Mouse (Mus musculus): Measurements from ENCODE around the gene Atp6v0e. TPM values are rescaled to one million over a fixed set of nuclear protein-coding genes. Genes with fewer than 3 reads are reported as not detected.

Atp6v0e gene
- 140 TPM in 2 replicates for polyA plus RNA-seq (2015; fragmentation: Nextera tagmentation; extraction: Ambion mirVana)

- no peaks in the 10 kb centered on the region for H3K36me3 ChIP-seq
- peak within 1 kb of the TSS; percentile 96 for H3K4me2 ChIP-seq (replicated peaks)
- H3K9ac ChIP-seq (replicated peaks), result peak within 1 kb of the TSS; percentile 75
- WGBS, result 1% methylated on average over 28 of the region's 28 CpGs
- H3K4me3 ChIP-seq, result peak within 1 kb of the TSS; percentile 78
- ATAC-seq (replicated peaks), result peak; percentile 91
- no peaks in the 10 kb centered on the region for H3K27me3 ChIP-seq
- H3K4me1 ChIP-seq, result peaks cover 22% of the 10 kb centered on the region
- no peaks in the 10 kb centered on the region for H3K9me3 ChIP-seq
- peak within 1 kb of the TSS; percentile 52; the same call in 1 of the 2 replicates for H3K27ac ChIP-seq (replicated peaks)
Measured at GRCm38 (mm10) chr17:26662978-26663683, at the start of gene Atp6v0e. Atp6v0e (plus strand) TSS chr17:26663231.

- Histone ChIP-seq H3K9ac (replicated peaks) (no peak overlapping the region), H3K27ac (replicated peaks) (no peak overlapping the region), H3K4me1 (0 out of 2 replicates have a peak, but pooled peaks cover 4% of the 10 kb centered on the region), H3K4me2 (replicated peaks) (no peak overlapping the region), H3K27me3 (no peaks in the 10 kb centered on the region), H3K4me3 (no peak overlapping the region), H3K9me3 (no peaks in the 10 kb centered on the region), H3K36me3 (peaks cover 26% of the 10 kb centered on the region)
- no peak for ATAC-seq (replicated peaks)
- 88% methylated on average over 6 of the region's 6 CpGs for WGBS
Measured at GRCm38 (mm10) chr17:26614286-26614685, 48.7 kb upstream of the Atp6v0e start.

GRCm38 (mm10) chr17:26614708-26615486 lies 48.1 kb upstream of the Atp6v0e start:
- peaks cover 22% of the 10 kb centered on the region for H3K36me3 ChIP-seq

GRCm38 (mm10) chr17:26616696-26617095 lies 46.3 kb upstream of the Atp6v0e start:
- WGBS, result 92% methylated on average over 2 of the region's 2 CpGs

More at GRCm38 (mm10) chr17:26614708-26615486, 48.1 kb upstream of the Atp6v0e start:
- H3K9me3 ChIP-seq, result no peaks in the 10 kb centered on the region
- WGBS, result 90% methylated on average over 9 of the region's 9 CpGs
- no peak overlapping the region for H3K4me2 ChIP-seq (replicated peaks)
- ATAC-seq (replicated peaks), result no peak
- H3K4me1 ChIP-seq, result 0 out of 2 replicates have a peak, but pooled peaks cover 4% of the 10 kb centered on the region
- H3K4me3 ChIP-seq, result no peak overlapping the region
- H3K27me3 ChIP-seq, result no peaks in the 10 kb centered on the region
- H3K9ac ChIP-seq (replicated peaks), result no peak overlapping the region
- no peak overlapping the region for H3K27ac ChIP-seq (replicated peaks)

GRCm38 (mm10) chr17:26618498-26618897 lies 44.5 kb upstream of the Atp6v0e start:
- H3K4me3 ChIP-seq, result no peak overlapping the region
- peaks cover 21% of the 10 kb centered on the region for H3K36me3 ChIP-seq
- no peak overlapping the region for H3K27ac ChIP-seq (replicated peaks)
- no peak for ATAC-seq (replicated peaks)
- H3K9me3 ChIP-seq, result no peaks in the 10 kb centered on the region
- H3K4me2 ChIP-seq (replicated peaks), result no peak overlapping the region
- no peaks in the 10 kb centered on the region for H3K27me3 ChIP-seq
- no peaks in the 10 kb centered on the region for H3K4me1 ChIP-seq
- WGBS, result 95% methylated on average over 5 of the region's 5 CpGs
- H3K9ac ChIP-seq (replicated peaks), result no peak overlapping the region

More at GRCm38 (mm10) chr17:26616696-26617095, 46.3 kb upstream of the Atp6v0e start:
- H3K36me3 ChIP-seq, result peaks cover 21% of the 10 kb centered on the region
- H3K4me1 ChIP-seq, result no peaks in the 10 kb centered on the region
- H3K9ac ChIP-seq (replicated peaks), result no peak overlapping the region
- no peaks in the 10 kb centered on the region for H3K9me3 ChIP-seq
- no peaks in the 10 kb centered on the region for H3K27me3 ChIP-seq
- ATAC-seq (replicated peaks), result no peak
- no peak overlapping the region for H3K27ac ChIP-seq (replicated peaks)
- no peak overlapping the region for H3K4me2 ChIP-seq (replicated peaks)
- H3K4me3 ChIP-seq, result no peak overlapping the region

- no peak overlapping the region for H3K4me3 ChIP-seq
- H3K27ac ChIP-seq (replicated peaks), result no peak overlapping the region
- 86% methylated on average over 6 of the region's 6 CpGs for WGBS
- no peak overlapping the region for H3K9ac ChIP-seq (replicated peaks)
- no peak for ATAC-seq (replicated peaks)
- H3K27me3 ChIP-seq, result no peaks in the 10 kb centered on the region
- no peak overlapping the region for H3K4me2 ChIP-seq (replicated peaks)
- H3K9me3 ChIP-seq, result no peaks in the 10 kb centered on the region
- no peaks in the 10 kb centered on the region for H3K4me1 ChIP-seq
- peaks cover 26% of the 10 kb centered on the region for H3K36me3 ChIP-seq
Measured at GRCm38 (mm10) chr17:26619577-26619976, 43.5 kb upstream of the Atp6v0e start.

GRCm38 (mm10) chr17:26620292-26620691 lies 42.7 kb upstream of the Atp6v0e start:
- H3K4me1 ChIP-seq, result no peaks in the 10 kb centered on the region
- H3K27me3 ChIP-seq, result no peaks in the 10 kb centered on the region
- no peak for ATAC-seq (replicated peaks)
- no peak overlapping the region for H3K4me2 ChIP-seq (replicated peaks)
- H3K36me3 ChIP-seq, result peaks cover 29% of the 10 kb centered on the region; the same call in 1 of the 2 replicates
- H3K9me3 ChIP-seq, result no peaks in the 10 kb centered on the region
- H3K27ac ChIP-seq (replicated peaks), result peak overlapping the region; percentile 28; the same call in 1 of the 2 replicates
- WGBS, result 86% methylated on average over 6 of the region's 6 CpGs
- H3K4me3 ChIP-seq, result no peak overlapping the region
- H3K9ac ChIP-seq (replicated peaks), result no peak overlapping the region

- Histone ChIP-seq H3K4me1 (no peaks in the 10 kb centered on the region), H3K9me3 (no peaks in the 10 kb centered on the region), H3K4me2 (replicated peaks) (no peak overlapping the region), H3K27me3 (no peaks in the 10 kb centered on the region), H3K36me3 (peaks cover 31% of the 10 kb centered on the region), H3K4me3 (no peak overlapping the region), H3K27ac (replicated peaks) (peak overlapping the region; percentile 28; the same call in 1 of the 2 replicates), H3K9ac (replicated peaks) (no peak overlapping the region)
- ATAC-seq (replicated peaks), result no peak
- WGBS, result 80% methylated on average over 17 of the region's 17 CpGs
Measured at GRCm38 (mm10) chr17:26620786-26621766, 42.0 kb upstream of the Atp6v0e start.

GRCm38 (mm10) chr17:26621912-26622311 lies 41.1 kb upstream of the Atp6v0e start:
- H3K27ac ChIP-seq (replicated peaks), result no peak overlapping the region
- H3K9me3 ChIP-seq, result no peaks in the 10 kb centered on the region
- H3K4me2 ChIP-seq (replicated peaks), result no peak overlapping the region
- H3K27me3 ChIP-seq, result no peaks in the 10 kb centered on the region
- WGBS, result 88% methylated on average over 5 of the region's 5 CpGs
- H3K36me3 ChIP-seq, result peaks cover 31% of the 10 kb centered on the region
- no peak for ATAC-seq (replicated peaks)
- H3K4me1 ChIP-seq, result no peaks in the 10 kb centered on the region
- no peak overlapping the region for H3K4me3 ChIP-seq
- no peak overlapping the region for H3K9ac ChIP-seq (replicated peaks)

- H3K9me3 ChIP-seq, result no peaks in the 10 kb centered on the region
- no peaks in the 10 kb centered on the region for H3K27me3 ChIP-seq
- H3K4me1 ChIP-seq, result no peaks in the 10 kb centered on the region
- WGBS, result 94% methylated on average over 6 of the region's 6 CpGs
- no peak overlapping the region for H3K4me2 ChIP-seq (replicated peaks)
- no peak overlapping the region for H3K27ac ChIP-seq (replicated peaks)
- no peak for ATAC-seq (replicated peaks)
- H3K4me3 ChIP-seq, result no peak overlapping the region
- H3K36me3 ChIP-seq, result peaks cover 50% of the 10 kb centered on the region
- H3K9ac ChIP-seq (replicated peaks), result no peak overlapping the region
Measured at GRCm38 (mm10) chr17:26623991-26624390, 39.0 kb upstream of the Atp6v0e start.

- Histone ChIP-seq H3K4me3 (no peak overlapping the region), H3K9me3 (no peaks in the 10 kb centered on the region), H3K4me1 (no peaks in the 10 kb centered on the region), H3K4me2 (replicated peaks) (no peak overlapping the region), H3K27me3 (no peaks in the 10 kb centered on the region), H3K27ac (replicated peaks) (no peak overlapping the region), H3K9ac (replicated peaks) (no peak overlapping the region), H3K36me3 (peaks cover 60% of the 10 kb centered on the region)
- no peak for ATAC-seq (replicated peaks)
- WGBS, result 93% methylated on average over 10 of the region's 10 CpGs
Measured at GRCm38 (mm10) chr17:26624999-26625398, 38.0 kb upstream of the Atp6v0e start.

Data from forebrain, embryonic 15.5 days (tissue).